Mouse (Mus musculus): ENCODE results near the gene Dusp12. TPM values are rescaled to one million over a fixed set of nuclear protein-coding genes. Genes with fewer than 3 reads are reported as not detected.

The Dusp12 gene
- total RNA-seq, 1 experiment from 2014 or later = 16.2 TPM

DNA sequence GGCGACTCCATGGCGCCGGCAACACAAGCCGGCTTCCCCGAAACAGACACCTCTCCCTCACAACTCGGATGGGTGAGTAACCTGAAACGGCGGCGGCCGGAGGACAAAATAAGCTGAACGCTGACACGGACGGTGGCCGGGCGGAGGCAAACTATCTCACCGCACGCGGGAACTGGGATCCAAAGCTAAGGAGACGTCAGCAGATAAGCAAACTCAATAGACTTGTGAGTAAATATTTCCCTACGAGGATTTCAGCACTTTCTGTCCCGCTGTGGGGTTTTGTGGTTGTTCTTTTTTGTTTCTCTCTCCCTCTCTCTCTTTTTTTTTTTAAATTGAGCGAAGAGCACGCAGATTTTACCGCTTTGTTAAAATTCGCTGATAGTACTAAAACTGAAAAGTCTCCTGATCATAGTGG is 17.6 kb downstream of the Dusp12 start, which contains the start of gene Atf6:
Atf6 (minus strand) TSS at position 81 of the 415 bp plus-strand sequence.
- peak; percentile 91 for ATAC-seq (replicated peaks; ENCODE audit: insufficient number of reproducible peaks, low FRiP score, low TSS enrichment, poor library complexity, severe bottlenecking)

DNA sequence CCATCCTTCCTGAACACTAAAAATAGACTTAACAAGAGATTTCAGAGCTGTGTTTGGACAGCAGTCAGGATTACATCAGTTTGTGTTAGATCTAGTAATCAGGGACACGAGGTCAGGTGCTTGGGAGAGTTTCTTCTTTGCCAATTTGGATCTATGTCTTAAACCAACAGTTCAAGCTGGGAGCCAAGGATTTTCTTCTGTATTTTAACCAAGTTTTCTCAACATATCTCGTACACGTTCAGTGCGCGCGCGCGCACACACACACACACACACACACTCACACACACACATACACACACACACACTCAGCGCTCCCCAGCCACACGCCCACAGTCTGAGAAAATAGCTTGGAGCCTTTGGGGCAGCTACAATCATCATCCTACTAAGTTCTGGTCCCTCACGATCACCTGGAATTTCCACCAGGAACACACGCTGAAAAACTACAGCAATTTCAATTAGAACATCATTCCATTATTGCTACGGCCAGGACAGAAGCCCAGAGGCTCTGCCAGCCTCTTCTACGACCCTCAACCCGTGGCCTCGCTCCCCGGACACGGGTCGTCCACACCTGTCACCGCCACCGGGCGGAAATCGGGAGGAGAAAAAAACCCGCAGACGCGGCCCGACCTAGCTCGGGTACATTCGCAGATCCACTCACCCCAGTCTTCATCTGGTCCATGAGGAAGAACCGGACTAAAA is 18.2 kb downstream of the Dusp12 start:
- ATAC-seq (replicated peaks; ENCODE audit: insufficient number of reproducible peaks, low FRiP score, low TSS enrichment, poor library complexity, severe bottlenecking) = peak; percentile 8; the same call in 1 of the 2 replicates

DNA sequence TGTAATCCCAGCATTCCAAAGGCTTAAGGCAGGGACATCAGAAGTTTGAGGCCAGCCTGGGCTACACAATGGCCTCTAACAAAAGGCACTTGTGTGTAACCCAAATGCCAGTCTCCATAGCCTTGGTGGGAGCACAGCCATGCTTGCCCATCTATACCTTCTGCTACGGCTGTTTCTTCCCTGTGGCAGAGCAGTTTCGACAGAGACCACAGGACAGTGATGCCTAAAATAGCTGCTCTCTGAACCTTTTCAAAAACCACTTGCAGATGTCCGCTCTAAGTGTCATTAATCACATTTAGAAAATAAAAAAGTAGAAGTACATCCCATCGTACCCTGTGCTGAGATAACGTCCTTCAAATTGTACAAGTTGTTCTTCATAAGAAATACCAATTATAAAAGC is 19.9 kb downstream of the Dusp12 start:
- ATAC-seq (replicated peaks; ENCODE audit: insufficient number of reproducible peaks, low FRiP score, low TSS enrichment, poor library complexity, severe bottlenecking) = no peak

DNA sequence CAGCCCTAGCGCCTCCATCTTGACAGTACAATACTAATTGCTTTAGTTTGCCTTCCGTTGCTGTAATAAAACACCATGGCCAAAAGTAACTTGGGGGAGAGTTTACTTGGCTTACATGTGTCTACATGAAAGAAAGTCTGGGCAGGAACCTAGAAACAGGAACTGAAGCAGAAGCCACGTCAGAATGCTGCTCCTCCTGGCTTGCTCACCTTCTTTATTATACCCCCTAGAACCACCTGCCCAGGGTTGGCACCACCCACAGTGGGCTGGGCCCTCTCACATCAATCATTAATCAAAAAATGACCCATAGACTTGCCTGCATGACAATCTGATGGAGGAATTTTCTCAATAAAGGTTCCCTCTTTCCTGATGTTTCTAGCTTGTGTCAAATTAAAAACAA is 20.6 kb downstream of the Dusp12 start:
- no peak for ATAC-seq (replicated peaks; ENCODE audit: insufficient number of reproducible peaks, low FRiP score, low TSS enrichment, poor library complexity, severe bottlenecking)

DNA sequence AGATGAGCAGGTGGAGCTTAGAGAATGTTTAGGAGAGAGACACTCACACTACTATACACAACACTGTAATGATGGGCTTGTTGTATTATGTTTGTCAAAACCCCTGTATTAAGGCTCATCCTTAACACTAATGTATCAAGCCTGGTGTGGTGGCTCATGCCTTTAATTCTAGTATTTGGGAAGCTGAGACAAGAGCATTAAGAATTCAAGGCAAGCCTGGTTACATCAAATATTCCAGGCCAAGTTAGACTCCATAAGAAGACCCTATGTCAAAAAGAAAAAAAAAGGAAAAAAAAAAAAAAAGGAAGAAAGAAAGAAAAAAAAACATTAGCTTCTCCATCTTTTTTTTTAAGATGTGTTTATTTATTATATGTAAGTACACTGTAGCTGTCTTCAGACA is 21.1 kb downstream of the Dusp12 start:
- no peak for ATAC-seq (replicated peaks; ENCODE audit: insufficient number of reproducible peaks, low FRiP score, low TSS enrichment, poor library complexity, severe bottlenecking)

DNA sequence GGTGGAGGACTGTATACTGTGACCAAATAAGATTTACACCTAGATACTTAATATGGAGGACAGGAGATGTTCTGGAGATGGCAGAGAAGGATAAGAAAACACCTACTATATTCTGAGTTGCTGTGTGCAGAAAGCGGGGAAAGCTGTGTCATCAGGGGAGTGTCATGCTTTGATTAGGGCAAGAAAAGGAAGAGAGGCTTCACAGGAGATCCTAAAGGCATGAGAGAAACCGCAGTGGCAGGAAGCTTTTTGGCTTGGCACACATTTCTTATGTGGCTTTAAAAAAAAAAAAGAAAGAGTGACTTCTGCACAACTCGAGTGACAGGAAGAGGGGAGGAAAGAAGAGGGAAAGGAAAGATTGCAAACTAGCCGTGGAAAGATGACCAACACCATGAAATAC is 22.3 kb downstream of the Dusp12 start:
- ATAC-seq (replicated peaks; ENCODE audit: insufficient number of reproducible peaks, low FRiP score, low TSS enrichment, poor library complexity, severe bottlenecking) = no peak

DNA sequence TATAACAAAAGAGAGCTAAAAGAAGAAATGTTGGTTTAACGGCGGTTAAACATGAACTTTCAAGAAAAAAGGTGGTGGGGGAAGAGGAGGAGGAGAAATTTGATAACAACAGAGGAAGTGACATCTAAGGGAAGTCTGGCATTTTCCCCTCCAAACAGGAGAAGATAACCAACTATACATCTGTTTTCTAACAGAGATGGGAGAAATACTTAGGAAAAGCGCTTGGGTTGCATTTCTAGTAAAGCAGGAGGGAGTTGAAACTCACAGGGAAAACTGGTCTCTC is 23.0 kb downstream of the Dusp12 start:
- no peak for ATAC-seq (replicated peaks; ENCODE audit: insufficient number of reproducible peaks, low FRiP score, low TSS enrichment, poor library complexity, severe bottlenecking)

DNA sequence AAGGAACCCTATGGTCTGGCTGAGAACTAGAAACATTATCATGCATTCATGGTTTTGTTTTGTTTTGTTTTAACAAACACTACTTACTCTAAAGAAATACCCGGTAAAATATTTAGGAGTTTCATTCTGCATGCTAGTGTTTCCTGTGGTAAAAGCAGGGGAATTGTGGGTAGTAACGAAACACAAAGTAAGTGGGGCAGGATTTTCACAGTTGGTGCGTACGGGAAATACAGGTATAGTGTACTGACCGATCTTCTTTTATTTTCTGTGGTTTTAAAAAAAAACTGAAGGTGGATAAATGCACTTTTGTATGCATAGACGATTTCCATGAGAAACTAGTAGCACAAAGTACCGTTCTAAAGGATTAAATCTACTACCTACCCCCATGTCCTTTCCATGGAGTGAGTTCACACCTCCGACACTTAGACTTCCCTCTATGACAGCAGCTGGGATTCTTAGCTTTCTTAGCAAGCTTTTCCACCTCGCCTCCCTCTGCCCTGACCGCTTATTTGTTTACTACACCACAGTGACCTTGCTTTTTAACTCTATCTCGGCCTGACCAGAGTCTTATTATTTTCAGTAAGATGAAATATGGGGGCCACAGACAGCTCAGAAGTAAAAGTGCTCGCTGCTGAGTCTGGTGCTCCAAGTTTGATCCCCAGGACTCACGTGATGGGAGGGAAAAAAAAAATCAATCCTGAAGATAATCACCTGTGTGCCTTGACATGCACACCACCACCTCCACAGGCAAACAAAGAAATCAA is 23.5 kb downstream of the Dusp12 start:
- ATAC-seq (replicated peaks; ENCODE audit: insufficient number of reproducible peaks, low FRiP score, low TSS enrichment, poor library complexity, severe bottlenecking) = no peak

DNA sequence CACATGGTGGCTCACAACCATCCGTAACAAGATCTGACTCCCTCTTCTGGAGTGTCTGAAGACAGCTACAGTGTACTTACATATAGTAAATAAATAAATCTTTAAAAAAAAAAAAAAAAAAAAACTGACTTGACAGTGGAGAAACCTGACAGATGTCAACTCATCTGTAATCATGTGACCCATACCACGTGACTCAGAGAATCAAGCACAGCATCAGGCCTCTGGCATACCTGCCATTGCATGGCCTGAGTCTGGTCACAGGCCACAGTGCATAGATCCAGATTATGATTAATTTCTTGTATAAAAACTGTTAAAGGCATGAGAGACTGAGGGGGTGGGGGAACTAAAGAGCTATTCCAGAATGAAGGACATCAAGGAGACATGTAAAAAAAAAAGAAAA is 26.5 kb downstream of the Dusp12 start:
- ATAC-seq (replicated peaks; ENCODE audit: insufficient number of reproducible peaks, low FRiP score, low TSS enrichment, poor library complexity, severe bottlenecking) = no peak

DNA sequence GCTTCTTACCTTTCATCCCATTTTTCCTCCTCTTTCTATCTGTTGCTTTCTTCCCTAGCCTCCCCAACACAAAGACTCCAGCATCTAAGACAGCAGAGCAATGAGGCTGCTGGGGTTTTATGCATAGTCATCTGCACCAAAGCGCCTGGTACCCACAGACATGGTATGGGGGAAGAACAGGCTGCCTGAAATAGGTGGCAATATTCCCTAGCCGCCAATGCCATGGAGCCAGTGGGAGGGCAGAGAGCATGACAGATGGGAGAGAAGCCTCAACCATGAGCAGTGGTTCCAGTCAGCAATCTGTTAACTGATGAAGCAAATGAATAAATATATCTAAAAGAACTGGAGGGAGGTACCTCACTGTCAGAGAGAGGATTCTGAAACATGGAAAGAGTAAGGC is 28.0 kb downstream of the Dusp12 start:
- no peak for ATAC-seq (replicated peaks; ENCODE audit: insufficient number of reproducible peaks, low FRiP score, low TSS enrichment, poor library complexity, severe bottlenecking)

DNA sequence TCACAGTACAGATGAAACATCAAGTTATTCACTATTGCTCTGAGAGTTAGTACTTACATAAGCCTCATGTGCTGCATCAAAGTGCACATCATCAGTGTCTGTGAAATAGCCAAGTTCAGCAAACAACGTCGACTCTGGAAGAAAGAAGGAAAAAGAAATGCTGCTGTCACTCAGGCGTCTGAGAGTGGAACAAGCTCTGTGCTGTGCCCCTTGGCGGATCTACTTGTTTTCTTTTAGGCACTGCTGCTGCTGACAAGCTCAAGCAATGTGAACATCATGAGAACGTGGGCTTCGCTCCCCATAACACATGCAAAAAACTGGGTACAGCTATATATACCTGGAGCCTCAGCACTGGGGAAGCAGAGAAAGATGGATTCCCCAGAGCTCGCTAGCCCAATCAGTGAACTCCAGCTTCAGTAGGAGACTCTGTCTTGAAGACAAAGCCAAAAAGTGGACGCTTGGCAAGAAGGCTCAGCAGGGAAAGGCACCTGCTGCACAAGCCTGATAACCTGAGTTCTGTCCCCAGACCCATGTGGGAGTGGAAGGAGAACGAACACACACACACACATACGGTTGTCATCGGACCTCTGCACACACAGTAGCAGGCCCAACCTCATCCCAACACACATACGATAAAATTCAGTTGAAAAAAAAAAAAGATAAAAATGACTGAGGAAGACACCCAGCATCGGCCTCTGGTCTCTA is 30.1 kb downstream of the Dusp12 start:
- no peak for ATAC-seq (replicated peaks; ENCODE audit: insufficient number of reproducible peaks, low FRiP score, low TSS enrichment, poor library complexity, severe bottlenecking)

DNA sequence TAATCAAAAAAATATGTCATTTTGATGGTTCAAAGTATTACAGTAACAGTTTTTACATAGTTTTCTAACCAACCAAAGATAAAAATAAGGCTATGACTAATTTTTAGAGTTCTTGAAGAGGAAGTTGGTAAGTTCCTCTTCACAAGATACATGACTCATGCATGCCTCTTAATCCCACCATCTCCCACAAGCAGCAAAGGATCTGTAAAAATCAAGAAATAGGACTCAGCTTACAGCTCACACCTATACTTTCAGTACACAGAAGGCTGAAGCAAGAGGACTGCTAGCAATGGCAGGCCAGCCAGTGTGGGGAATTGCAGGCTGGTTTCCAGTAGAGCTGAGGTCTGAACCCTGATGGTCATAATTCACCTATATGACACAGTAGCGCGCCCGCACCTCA is 31.7 kb downstream of the Dusp12 start:
- ATAC-seq (replicated peaks; ENCODE audit: insufficient number of reproducible peaks, low FRiP score, low TSS enrichment, poor library complexity, severe bottlenecking) = peak; percentile 92

DNA sequence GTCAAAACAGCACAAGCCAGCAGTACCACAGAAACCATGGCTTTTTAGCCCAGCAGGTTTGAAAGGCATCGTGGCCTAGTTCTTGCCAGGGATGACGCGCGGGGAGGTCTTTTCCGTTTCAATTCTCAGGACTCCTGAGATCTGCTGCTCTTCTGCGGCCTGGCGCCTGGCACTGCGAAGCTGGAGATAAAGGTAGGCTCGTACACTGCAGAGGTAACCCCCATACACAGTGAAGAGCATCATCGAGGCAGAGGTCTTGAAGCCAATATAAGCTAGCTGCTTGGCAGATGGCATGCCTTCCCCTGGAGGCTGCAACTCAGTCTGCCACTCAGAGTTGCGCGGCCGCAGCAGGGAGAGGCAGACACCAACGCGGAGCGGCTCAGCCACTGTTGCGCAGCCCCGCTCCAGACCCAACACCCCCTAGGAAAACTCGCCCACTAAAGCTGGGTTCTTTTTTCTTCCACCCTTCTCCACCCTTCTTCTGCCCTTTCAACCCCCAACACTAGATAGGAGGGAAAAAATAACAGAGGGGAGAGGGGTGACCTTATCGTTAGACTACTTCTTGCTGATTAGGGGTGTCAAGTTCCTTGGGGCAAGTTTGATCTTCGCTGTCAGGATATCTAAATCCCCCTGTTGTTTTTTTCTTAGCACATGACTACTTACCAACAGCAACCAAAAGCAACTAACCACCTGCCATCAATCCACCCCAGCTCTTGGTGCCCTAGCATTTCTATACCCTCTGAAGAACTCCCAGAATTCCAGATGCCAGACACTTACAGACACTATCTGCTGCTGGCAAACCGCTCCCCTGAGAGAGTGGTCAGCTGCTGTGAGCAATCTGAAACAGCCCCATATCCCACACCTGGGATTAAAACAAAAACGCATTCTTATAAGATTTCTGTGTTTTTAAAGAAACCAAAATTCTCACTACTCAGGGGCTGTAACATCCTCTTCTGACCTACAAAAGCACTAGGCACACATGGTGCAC is 34.4 kb downstream of the Dusp12 start:
- no peak for ATAC-seq (replicated peaks; ENCODE audit: insufficient number of reproducible peaks, low FRiP score, low TSS enrichment, poor library complexity, severe bottlenecking)

DNA sequence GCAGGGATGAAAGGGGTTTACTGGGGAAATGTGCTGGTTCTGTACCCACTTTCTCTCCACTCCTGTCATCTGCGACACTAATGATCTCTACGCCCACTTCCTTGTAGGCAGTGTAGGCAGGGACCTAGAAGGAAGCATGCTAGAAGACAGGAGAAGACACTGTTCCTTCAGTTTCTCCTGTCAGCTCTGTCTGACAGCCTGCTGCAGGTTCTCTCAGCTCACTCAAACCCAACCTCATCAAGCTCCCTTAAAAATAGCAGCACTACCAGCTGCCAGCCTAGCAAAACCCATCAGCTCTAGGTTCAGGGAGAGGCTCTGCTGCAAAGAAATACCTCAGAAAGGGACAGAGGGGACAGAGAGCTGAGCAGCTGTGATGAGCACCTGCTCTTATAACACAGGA is 35.3 kb downstream of the Dusp12 start:
- no peak for ATAC-seq (replicated peaks; ENCODE audit: insufficient number of reproducible peaks, low FRiP score, low TSS enrichment, poor library complexity, severe bottlenecking)

DNA sequence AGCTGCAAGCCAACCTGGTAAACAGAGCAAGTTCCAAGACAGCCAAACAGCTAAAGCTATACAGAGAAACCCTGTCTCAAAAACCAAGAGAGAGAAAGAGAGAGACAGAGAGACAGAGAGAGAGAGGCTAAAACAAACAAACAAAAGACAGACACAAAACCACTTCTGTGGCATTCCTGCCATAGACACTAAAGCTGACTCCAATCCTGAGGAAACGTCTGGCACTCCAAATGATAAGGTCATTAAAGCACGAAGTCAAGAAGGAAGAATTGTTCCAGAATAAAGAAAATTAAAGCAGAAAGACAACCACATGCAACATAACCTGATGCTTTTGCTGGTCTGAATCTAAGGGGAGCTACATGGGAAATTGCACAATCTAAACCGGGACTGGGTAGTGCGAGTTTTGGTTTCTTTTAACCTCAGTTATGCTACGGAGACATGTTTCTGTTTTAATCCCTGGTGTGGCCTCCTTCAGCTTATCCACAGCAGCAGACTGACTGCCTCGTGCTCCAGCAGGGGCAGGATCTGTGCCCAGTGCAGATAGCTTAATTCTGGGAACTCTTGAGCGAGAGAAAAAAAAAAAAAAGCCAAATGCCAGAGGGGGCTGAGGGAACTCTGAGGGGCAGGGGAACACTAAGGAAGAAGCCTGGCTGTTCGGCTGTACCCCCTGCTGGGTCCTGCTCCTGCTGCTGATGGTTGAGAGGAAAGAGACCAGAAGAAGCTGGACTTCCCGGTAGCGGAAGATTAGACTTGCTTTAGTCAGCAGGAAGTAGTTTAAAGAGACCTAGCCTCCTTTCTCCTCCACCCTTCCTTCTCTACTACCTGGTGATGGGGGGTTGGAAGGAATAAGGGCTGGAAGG is 39.7 kb downstream of the Dusp12 start:
- ATAC-seq (replicated peaks; ENCODE audit: insufficient number of reproducible peaks, low FRiP score, low TSS enrichment, poor library complexity, severe bottlenecking) = no peak

DNA sequence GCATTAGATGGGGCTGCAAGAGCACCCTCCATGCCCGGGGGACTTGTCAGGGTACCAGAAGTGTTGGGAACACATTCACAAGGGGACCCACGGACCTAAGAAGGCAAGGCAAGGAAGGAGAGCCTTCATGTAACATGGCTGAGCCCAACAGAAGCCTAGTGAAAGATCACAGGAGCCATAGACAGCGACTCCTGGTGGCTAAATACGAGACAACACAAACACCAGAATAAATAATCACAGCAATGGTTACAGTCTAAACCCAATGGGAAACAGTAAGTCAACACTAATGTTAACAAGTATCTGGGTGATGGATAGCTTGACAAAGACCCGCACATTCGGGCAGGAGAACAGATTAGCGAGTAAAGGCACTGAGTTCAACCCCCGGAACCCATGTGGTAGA is 41.0 kb downstream of the Dusp12 start:
- peak; percentile 61 for ATAC-seq (replicated peaks; ENCODE audit: insufficient number of reproducible peaks, low FRiP score, low TSS enrichment, poor library complexity, severe bottlenecking)

DNA sequence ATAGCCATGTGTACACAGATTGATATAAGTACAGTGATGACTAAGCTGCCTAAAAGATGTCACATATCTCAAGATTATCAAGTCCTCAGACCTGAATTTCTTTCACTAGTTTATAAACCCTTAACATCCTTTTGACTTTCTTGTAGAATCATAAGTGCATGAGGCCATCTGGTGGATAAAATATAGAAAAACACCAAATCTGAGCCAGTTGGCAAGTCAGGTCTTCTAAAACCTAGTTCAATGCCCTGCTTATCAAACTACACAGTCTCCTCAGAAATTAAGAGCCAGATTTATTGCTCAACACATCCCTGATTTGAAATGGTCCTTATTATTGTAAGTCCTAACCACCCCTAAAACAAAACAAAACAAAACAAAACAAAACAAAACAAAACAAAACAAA is 45.7 kb downstream of the Dusp12 start:
- ATAC-seq (replicated peaks; ENCODE audit: insufficient number of reproducible peaks, low FRiP score, low TSS enrichment, poor library complexity, severe bottlenecking) = no peak

DNA sequence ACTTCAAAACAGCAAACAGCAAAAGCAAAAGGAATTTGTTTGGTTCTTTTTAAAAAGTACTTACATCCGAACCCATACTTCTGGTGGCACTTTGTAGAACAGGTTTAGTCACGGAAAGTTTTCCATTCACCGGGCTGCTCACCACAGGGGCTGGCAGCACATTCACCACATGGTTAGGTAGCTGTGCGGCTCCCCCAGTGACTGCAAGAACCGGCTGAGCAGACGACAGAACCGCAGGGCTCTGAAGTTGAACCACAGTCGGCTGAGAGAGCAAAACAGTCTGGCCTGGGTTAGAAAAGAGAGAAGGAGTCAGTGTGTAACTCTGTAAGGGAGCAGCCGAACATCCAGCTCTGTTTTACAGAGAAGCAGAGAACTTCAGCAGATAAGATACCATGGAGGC is 50.6 kb downstream of the Dusp12 start:
- no peak for ATAC-seq (replicated peaks; ENCODE audit: insufficient number of reproducible peaks, low FRiP score, low TSS enrichment, poor library complexity, severe bottlenecking)
